Mouse (Mus musculus) CD4-positive, CD25-positive, alpha-beta regulatory T cell, adult 4 months (primary cell): ENCODE data around the gene Hexa. TPM values are rescaled to one million over a fixed set of nuclear protein-coding genes. Genes with fewer than 3 reads are reported as not detected.

ENCODE experiments used
- ATAC-seq: one replicate; pipeline ENCODE4 v1.8.0; 2017
- polyA plus RNA-seq, 2 experiments: library from polyadenylated mRNA; unstranded; fragments of 100-300 nt; shearing (Covaris generic); gene quantifications; one replicate each; pipeline ENCODE4 v1.2.1; 2017

Gene Hexa
- polyA plus RNA-seq, 2 experiments from 2014 or later, result 37.1 to 56.0 TPM

DNA sequence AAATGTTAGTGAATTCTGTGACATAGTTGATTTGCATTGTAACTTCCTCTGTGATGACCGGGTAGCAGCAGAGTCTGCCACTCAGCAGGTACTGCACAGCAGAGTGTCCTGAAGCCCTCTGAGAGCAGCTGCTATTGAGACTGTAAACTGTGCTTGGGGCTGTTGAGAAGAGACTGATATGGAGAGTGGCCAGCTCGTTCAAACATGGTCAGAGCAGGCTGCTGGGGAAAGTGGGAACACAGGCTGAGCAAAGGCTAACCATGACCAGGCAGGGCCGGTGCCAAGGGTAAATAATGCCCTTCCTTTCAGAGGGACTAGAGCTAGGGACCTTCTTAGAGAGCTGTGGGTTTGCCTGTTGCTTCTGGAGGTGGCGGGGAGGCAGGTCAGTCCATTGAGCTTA, 14.4 kb downstream of the Hexa start:
- no peak for ATAC-seq

DNA sequence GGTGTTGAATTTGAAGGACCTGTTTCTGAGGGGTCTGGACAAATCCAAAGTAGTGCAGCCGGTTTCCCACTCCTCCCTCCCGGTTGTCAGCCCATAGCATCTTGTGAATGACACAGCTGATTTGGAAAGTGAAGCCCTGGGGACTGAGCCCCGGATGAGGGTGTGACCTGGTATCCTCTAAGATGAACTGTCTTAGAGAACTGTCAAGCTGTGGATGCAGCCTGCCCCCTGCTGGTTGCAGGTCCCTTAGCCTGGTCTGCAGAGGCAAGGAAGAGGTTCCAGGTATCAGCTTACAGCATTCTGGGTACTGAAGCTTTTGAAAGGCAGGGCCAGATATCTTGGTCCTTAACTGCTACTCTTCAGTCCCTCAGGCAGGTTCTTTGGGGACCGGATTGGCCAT, 26.3 kb downstream of the Hexa start:
- ATAC-seq, result peak; percentile 79

DNA sequence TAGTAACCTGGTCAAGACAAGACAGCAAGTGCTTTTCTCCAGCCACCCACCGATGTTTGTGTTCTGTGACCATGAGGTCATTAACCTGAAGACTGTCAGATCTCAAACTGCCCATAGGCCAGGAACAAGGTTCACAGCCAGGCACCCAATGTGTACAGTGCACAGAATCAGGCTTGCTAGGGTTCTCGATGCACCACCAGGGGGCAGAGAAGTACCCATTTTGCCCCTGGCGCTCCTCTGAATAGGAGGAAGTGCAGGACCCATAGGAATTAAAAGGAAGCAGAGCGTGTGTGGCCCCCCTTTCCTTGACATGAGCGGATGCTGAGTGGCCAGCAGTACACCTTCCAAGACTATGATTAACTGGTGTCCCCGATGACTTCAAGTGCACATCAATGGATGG, 27.8 kb downstream of the Hexa start:
- ATAC-seq, result peak; percentile 66

DNA sequence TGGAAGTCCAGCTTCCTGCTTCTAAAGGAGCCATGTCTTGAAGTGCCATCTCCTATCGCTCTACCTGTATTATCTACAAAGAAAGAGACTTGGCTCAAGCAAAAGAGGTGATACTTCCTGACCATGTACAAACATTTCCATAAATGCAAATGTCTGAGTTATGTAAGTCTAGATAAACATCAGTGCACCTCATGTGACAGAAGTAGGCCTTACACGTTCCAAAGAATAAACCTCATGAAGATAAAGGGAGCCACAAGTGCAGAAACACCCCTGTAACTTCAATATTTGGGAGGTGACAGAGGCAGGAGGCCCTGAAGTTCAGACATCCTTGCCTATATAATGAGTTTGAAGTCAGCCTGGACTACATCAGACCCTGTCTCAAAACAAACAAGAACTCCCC, 32.5 kb downstream of the Hexa start:
- ATAC-seq, result no peak

DNA sequence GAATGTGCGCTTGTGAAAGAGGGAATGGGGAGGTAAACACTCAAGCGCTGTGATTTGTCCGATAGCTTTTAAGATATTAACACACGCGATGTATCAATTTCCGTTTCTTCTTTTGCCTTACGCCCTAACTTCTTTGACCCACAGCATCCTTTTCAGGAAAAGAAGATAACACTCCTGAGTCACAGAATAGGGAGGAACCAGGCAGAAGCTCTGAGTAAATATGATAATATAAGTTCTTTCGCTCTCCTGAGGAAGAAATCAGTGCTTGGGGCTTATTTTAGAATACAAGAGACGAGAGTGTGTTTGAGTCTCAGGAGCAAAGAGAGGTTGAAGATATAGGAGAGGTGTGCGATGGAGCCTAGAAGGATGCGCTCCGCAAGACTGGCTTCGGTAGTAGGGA, 38.1 kb downstream of the Hexa start:
- no peak for ATAC-seq

DNA sequence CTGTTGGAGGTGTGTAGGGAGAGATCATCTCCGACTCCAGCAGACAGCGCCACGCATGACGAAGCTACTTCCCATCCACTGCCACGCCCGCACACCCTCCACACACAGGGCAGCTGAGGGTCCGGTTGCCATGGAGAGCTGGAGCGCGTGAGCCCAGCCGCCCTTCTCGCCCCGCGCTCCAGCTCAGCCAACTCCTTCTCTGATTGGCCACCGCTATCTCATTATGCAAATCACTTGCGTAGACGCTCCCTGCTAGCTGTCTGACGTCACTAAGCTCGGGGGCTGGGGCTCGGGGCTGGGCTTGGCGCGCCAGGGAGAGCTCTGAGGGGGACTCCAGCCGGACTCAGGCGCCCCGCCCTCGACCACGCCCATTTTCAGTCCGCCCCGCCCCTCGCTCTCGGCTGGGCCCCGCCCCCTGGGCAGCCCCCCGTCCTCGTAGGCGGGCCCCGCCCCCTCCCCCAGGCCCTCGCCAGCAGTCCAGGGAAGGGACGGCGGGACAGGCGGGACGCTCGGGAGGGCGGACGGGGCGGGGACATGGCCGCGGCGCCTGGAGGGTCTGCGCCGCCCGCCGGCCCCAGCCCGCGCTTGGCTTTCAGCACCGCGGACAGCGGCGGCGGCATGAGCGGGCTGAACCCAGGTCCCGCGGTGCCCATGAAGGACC, 38.6 kb downstream of the Hexa start, which contains the start of gene Celf6:
Celf6 (plus strand) TSS at position 74 of the 661 bp plus-strand sequence.
- ATAC-seq, result peak; percentile 58

DNA sequence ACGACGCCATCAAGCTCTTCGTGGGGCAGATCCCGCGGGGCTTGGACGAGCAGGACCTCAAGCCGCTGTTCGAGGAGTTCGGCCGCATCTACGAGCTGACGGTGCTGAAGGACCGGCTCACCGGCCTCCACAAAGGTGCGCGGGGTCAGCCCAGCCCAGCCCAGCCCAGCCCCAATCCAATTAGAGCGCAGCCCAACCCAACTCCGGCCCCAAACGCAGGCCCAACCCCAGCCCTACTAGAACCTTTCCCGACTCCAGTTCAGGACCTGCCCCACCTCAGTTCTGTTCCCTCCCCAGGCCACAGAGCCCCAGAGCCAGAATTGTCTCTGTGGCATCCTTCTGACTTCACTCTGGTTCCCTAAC, 39.1 kb downstream of the Hexa start:
- ATAC-seq, result no peak

DNA sequence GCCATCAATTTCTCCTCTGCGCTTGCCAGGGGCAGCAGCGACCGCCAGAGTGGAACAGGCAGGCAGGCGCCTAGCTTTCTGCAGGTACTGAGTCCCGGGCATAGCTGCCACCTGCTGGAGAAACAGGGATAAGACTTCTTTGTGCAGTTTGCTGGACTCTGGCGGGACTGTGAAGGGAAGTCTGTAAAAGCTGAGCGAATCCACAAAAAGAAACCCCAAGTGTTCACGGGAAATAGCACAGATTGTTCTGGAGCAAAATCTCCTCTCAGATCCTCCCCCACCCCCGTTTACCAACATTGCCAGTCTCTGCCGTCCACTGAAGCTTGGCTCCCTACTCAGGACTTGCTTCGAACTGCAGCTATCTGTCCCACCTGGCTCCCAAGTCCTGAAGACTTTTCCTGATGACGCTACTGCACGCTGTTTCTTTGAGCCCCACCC, 45.5 kb downstream of the Hexa start:
- ATAC-seq, result peak; percentile 54

DNA sequence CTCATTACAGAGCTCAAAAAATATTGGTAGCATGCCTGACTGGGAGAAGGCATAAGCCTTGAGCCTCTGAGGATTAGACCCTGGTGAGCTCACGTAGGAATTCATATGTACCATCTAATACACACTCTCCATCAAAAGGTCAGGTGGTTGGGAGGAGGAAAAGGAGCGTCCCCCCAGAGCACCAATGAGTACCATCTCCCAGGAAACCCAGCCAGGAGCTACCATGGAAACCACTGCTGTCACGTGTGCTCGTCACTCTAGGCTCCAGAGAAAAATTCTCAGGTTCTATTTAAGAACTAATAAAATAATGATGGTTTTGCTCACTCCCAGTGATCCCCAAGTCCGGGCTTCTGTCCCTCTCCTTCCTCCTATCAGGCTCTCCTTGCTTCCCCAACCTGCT, 48.9 kb downstream of the Hexa start:
- no peak for ATAC-seq

DNA sequence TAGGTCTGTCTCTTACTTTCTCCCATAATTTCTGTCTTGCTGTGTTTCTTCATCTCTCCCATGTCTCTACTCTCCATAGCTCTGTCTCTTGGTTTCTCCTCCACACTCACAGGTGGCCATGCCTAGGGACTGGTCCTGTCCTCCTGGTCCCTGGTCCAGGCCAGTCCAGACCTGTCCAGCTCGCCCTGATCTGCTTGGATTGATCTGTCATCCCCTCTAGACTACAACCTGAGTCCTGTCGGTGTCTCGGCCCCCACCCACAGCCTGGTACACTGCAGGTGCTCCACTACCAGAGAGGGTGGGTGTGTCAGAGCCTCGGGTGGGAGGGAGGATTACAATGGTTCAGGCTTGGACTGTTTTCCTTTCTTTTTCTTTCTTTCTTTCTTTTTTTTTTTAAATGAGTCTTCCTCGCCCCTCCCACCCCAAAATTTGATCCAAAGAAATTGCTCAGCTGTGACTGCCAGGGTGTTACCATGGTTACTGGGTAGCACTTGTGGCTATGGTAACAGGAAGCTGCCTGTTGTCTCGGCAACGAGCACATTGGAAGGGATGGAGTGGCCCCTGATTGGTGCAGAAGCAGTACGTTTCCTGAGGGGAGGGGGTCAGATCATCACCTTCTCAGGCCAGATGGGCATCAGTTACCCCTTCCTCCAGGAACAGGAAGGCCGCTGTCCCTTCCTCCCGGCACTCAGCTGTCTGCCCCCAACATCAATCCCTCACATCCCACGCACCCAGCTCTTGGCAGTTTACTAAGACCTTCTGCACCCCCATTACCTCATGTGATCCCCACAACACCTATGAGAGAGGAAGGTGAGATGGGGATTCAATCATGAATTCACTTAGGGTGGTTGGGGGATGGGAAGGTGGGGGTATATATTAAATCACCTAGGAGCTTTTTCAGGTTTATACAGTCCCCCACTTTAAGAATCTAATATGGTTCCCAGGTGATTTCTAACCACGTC, 49.7 kb downstream of the Hexa start:
- no peak for ATAC-seq

DNA sequence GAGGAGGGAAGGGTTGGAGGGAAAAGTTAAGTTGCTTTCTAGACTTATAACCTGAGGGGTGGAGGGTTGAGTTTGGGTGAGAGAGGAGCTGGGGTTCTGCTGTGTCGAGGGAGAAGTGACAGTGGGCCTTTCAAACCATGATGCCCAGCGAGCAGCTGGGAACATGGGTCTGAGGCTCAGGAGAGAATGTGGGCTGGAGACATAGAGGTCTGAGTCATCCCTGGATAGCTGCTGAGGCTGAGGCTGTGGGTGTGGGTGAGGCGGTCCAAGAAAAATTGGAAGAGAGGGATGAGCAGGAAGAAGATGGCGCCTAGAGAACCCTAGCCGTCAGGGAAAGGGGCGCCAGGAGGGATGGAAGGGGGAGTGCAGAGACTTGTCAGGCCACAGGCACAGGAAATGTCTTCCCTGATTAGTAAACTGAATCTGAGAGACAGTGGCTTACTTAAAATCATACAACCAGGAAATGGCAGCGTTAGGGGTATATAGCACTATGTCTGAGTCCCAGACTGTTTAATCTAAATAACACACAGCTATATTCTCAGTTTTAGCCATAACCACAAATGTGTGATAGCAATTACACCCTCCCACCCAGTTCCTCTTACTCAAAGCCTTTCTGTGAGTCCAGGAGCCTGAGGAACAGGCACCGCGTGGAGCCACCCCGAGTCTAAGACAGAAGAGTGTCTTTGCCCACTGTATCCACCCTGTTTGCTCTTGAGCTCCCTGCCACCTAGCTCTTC, 50.5 kb downstream of the Hexa start:
- no peak for ATAC-seq

DNA sequence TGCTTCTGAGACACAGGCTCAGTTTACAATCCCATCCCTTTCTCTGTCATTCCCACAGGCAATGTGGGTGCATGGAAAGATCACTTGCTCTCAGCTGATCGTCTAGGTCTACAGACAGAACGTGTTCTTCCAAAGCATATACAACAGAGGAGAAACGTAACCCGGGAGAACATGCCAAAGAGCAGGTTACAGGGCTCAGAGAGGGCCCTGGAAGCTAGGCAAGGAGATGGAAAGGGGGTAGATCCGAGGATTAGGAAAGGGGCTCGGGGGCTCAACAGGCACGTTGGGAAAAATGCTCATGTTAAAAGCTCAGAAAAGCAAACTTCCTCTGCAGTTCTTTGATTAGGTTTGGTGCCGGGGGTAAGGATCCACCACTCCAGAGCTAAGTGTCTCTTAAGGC, 62.3 kb downstream of the Hexa start:
- no peak for ATAC-seq

DNA sequence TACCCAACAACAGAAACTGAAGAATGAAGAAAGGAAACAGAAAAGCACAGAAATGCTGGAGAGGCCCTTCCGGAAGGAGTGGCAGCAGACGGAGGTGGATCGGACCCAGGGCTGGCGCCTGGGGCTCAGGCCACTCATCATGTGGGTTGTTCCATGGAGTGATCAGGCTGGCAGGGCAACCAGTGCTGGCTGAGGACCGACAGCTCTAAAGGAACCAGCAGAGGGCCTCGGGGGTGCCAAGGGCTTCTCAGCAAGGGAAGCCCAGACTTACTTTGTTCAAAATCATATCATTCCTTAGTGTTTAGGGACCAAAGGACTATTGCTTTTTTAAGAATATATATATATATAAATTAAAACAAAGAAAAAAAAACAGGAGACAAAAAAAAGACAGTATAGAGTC, 66.6 kb downstream of the Hexa start:
- no peak for ATAC-seq

DNA sequence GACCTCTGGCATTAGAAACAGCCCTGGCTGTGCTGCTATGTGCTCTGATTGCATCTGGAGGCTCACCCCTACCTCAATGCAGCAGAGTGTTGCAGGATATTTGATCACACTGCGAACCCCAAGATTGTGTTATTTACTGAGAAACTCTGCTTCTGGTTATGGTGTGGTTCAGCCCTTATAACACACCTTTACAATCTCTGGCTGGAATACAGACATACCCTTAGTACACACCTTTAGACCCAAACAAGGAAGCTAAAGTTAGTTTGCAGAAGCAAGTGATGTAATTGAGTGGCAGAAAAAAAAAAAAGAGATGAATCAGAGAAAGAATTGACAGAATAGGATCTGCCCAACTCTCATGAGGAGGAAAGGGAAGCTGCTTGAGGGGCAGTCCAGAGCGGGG, 71.6 kb downstream of the Hexa start:
- ATAC-seq, result no peak

Other genes starting within 250 kb of the Hexa start
- 10 to 100 TPM in 1 of 2 experiments, 1 to 10 TPM in 1; 8.0 to 13.8 TPM for gene Adpgk, start 248.0 kb upstream of the Hexa start, polyA plus RNA-seq
- 10 to 100 TPM; 15.7 to 18.1 TPM for gene Bbs4, start 186.0 kb upstream of the Hexa start, polyA plus RNA-seq
- 10 to 100 TPM; 29.6 to 30.0 TPM for gene Arih1, start 52.9 kb upstream of the Hexa start, polyA plus RNA-seq
- gene Tmem202, start 307 bp downstream of the Hexa start, polyA plus RNA-seq, result 1 to 10 TPM in 1 of 2 experiments, under 1 TPM in 1; 0.89 to 1.4 TPM
- gene Celf6, start 38.4 kb downstream of the Hexa start, polyA plus RNA-seq, result not detected
- 10 to 100 TPM; 35.0 to 53.6 TPM for gene Parp6, start 77.7 kb downstream of the Hexa start, polyA plus RNA-seq
- 1,000 to 10,000 TPM in 1 of 2 experiments, 100 to 1,000 TPM in 1; 810 to 1,266 TPM for gene Pkm, start 116.8 kb downstream of the Hexa start, polyA plus RNA-seq
- gene Gramd2, start 140.6 kb downstream of the Hexa start, polyA plus RNA-seq, result not detected
- gene Senp8, start 211.2 kb downstream of the Hexa start, polyA plus RNA-seq, result 1 to 10 TPM; 6.4 to 7.2 TPM
- gene Myo9a, start 211.4 kb downstream of the Hexa start, polyA plus RNA-seq, result 10 to 100 TPM; 42.0 to 61.6 TPM